Mouse (Mus musculus): ENCODE data around the gene D1Pas1. TPM values are rescaled to one million over a fixed set of nuclear protein-coding genes. Genes with fewer than 3 reads are reported as not detected.

D1Pas1 gene
- polyA plus RNA-seq, 1 experiment: 77.4 TPM

GRCm38 (mm10) chr1:186986506-186986905 lies 19.3 kb downstream of the D1Pas1 start:
- Histone ChIP-seq H3K4me1 (ENCODE audit: control insufficient read depth, insufficient read depth, low read length) (peaks cover 5% of the 10 kb centered on the region), H3K36me3 (ENCODE audit: control insufficient read depth, insufficient read depth, low read length) (no peaks in the 10 kb centered on the region), H3K27me3 (ENCODE audit: control insufficient read depth, insufficient read depth, low read length) (no peaks in the 10 kb centered on the region), H3K4me3 (ENCODE audit: control insufficient read depth, low read depth, low read length) (no peak overlapping the region), H3K27ac (ENCODE audit: control insufficient read depth, insufficient read depth, low read depth, low read length) (no peak overlapping the region)
- TF ChIP-seq POLR2A (IDR thresholded peaks at IDR 0.05; ENCODE audit: control insufficient read depth, low read depth, low read length): no peak
- TF ChIP-seq CTCF (IDR thresholded peaks at IDR 0.05; ENCODE audit: control insufficient read depth, insufficient read depth, insufficient replicate concordance, low read depth, low read length): no peak

GRCm38 (mm10) chr1:186988281-186988682 lies 21.1 kb downstream of the D1Pas1 start:
- no peak overlapping the region for H3K4me3 ChIP-seq (ENCODE audit: control insufficient read depth, low read depth, low read length)
- peaks cover 5% of the 10 kb centered on the region for H3K4me1 ChIP-seq (ENCODE audit: control insufficient read depth, insufficient read depth, low read length)
- no peak for TF ChIP-seq CTCF (IDR thresholded peaks at IDR 0.05; ENCODE audit: control insufficient read depth, insufficient read depth, insufficient replicate concordance, low read depth, low read length)
- TF ChIP-seq POLR2A (IDR thresholded peaks at IDR 0.05; ENCODE audit: control insufficient read depth, low read depth, low read length): no peak
- H3K27ac ChIP-seq (ENCODE audit: control insufficient read depth, insufficient read depth, low read depth, low read length): no peak overlapping the region
- H3K27me3 ChIP-seq (ENCODE audit: control insufficient read depth, insufficient read depth, low read length): no peaks in the 10 kb centered on the region
- no peaks in the 10 kb centered on the region for H3K36me3 ChIP-seq (ENCODE audit: control insufficient read depth, insufficient read depth, low read length)

DNA sequence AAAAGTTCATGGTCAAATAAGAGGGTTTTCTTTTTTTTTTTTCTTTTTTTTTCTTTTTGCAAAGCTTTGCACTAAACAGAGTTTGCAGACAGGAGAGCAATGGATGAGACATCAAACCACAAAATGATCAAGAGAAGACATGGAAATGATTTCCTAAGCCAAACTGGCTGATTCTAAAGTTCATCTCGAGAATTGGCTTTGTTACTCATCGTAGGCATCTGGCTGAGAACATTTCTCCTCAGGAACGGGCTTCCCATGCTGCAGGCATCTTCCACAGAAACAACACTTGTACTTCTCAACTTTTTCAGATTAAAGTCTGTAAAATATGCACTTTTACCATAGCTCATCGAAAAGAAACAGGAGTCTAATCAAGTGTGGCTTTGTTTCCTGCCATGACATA lies 21.6 kb downstream of the D1Pas1 start:
- Histone ChIP-seq H3K36me3 (ENCODE audit: control insufficient read depth, insufficient read depth, low read length) (no peaks in the 10 kb centered on the region), H3K4me3 (ENCODE audit: control insufficient read depth, low read depth, low read length) (no peak overlapping the region), H3K27ac (ENCODE audit: control insufficient read depth, insufficient read depth, low read depth, low read length) (no peak overlapping the region), H3K4me1 (ENCODE audit: control insufficient read depth, insufficient read depth, low read length) (peaks cover 5% of the 10 kb centered on the region), H3K27me3 (ENCODE audit: control insufficient read depth, insufficient read depth, low read length) (no peaks in the 10 kb centered on the region)
- TF ChIP-seq POLR2A (IDR thresholded peaks at IDR 0.05; ENCODE audit: control insufficient read depth, low read depth, low read length) (no peak), CTCF (IDR thresholded peaks at IDR 0.05; ENCODE audit: control insufficient read depth, insufficient read depth, insufficient replicate concordance, low read depth, low read length) (no peak)

DNA sequence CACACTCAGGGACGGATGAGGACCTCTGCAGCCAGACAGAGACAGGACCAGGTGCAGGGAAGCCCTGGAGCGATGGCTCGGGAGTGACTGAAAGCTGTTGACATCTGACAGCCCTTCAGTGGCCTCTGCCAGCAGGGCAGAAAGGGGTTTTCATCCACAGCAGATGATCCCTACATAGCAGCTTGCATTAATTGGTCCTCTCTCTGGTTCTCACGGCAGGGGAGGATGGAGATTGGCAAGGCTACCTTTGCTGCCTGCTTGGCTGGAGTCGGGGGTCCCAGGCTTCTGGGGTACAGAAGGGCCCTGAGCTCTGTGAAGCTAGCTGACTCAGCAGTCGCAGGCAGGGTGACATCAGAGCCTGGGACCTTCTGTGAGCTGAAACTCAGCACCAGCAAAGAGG lies 24.3 kb downstream of the D1Pas1 start:
- Histone ChIP-seq H3K4me1 (ENCODE audit: control insufficient read depth, insufficient read depth, low read length) (peaks cover under 1% of the 10 kb centered on the region; the same call in 1 of the 2 replicates), H3K27me3 (ENCODE audit: control insufficient read depth, insufficient read depth, low read length) (no peaks in the 10 kb centered on the region), H3K4me3 (ENCODE audit: control insufficient read depth, low read depth, low read length) (no peak overlapping the region), H3K36me3 (ENCODE audit: control insufficient read depth, insufficient read depth, low read length) (no peaks in the 10 kb centered on the region), H3K27ac (ENCODE audit: control insufficient read depth, insufficient read depth, low read depth, low read length) (no peak overlapping the region)
- TF ChIP-seq CTCF (IDR thresholded peaks at IDR 0.05; ENCODE audit: control insufficient read depth, insufficient read depth, insufficient replicate concordance, low read depth, low read length): no peak
- TF ChIP-seq POLR2A (IDR thresholded peaks at IDR 0.05; ENCODE audit: control insufficient read depth, low read depth, low read length): no peak

DNA sequence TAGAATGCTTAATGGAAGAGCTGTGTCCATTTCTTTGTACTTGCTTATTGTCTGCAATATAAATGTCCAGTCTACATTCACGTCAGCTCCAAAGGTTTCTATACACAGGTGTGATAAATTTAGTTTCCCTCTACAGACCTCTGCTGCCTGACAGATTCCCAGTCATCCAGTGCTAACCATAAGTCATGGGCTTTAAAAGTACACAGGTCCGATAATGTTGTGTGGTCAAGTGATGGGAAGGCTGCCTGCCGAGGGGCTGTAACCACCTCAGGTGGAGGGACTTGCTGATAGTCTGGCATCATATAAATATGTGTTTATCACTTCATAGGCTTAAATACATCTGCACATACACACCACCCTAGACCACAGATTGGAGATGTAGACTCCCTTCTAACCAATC lies 24.9 kb downstream of the D1Pas1 start:
- H3K36me3 ChIP-seq (ENCODE audit: control insufficient read depth, insufficient read depth, low read length): no peaks in the 10 kb centered on the region
- H3K4me3 ChIP-seq (ENCODE audit: control insufficient read depth, low read depth, low read length): no peak overlapping the region
- no peak overlapping the region for H3K27ac ChIP-seq (ENCODE audit: control insufficient read depth, insufficient read depth, low read depth, low read length)
- no peaks in the 10 kb centered on the region for H3K27me3 ChIP-seq (ENCODE audit: control insufficient read depth, insufficient read depth, low read length)
- H3K4me1 ChIP-seq (ENCODE audit: control insufficient read depth, insufficient read depth, low read length): no peaks in the 10 kb centered on the region
- TF ChIP-seq POLR2A (IDR thresholded peaks at IDR 0.05; ENCODE audit: control insufficient read depth, low read depth, low read length) (no peak), CTCF (IDR thresholded peaks at IDR 0.05; ENCODE audit: control insufficient read depth, insufficient read depth, insufficient replicate concordance, low read depth, low read length) (no peak)

DNA sequence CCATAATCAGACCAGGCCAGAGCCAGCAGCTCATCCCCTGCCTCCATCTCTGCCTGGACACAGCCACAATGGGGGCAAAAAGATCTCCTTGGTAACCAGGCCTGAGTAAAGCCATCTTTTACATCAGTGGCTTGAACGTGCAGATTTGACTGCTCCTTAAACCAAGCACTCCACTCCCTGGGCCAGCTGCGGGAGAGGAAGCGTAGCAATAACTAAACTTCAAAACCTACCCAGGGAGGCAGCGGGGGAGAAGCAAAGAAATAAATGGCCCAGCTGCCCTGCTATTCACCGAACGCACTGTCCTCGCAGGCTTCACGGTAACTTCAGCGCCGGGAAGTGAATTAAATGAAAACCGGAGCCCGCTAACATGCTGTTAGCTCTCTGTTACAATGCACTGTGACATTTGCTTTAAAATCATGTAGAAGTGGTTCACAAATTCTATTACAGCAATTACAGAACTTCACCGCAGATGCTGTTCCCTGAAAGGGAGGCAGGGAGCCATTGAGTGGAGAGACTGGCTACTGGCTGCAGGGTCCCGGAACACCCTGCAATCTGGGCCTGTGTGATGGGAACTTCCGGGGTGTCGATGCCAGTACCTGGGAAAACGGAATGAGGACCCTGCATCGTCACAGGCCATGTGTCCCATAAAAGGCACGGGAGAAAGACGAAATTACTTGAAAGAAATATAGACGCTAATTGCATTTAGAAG lies 30.5 kb downstream of the D1Pas1 start:
- TF ChIP-seq CTCF (IDR thresholded peaks at IDR 0.05; ENCODE audit: control insufficient read depth, insufficient read depth, insufficient replicate concordance, low read depth, low read length) (no peak), POLR2A (IDR thresholded peaks at IDR 0.05; ENCODE audit: control insufficient read depth, low read depth, low read length) (no peak)
- H3K27ac ChIP-seq (ENCODE audit: control insufficient read depth, insufficient read depth, low read depth, low read length): no peak overlapping the region
- no peaks in the 10 kb centered on the region for H3K36me3 ChIP-seq (ENCODE audit: control insufficient read depth, insufficient read depth, low read length)
- H3K4me1 ChIP-seq (ENCODE audit: control insufficient read depth, insufficient read depth, low read length): peaks cover 3% of the 10 kb centered on the region
- H3K4me3 ChIP-seq (ENCODE audit: control insufficient read depth, low read depth, low read length): no peak overlapping the region
- no peaks in the 10 kb centered on the region for H3K27me3 ChIP-seq (ENCODE audit: control insufficient read depth, insufficient read depth, low read length)

DNA sequence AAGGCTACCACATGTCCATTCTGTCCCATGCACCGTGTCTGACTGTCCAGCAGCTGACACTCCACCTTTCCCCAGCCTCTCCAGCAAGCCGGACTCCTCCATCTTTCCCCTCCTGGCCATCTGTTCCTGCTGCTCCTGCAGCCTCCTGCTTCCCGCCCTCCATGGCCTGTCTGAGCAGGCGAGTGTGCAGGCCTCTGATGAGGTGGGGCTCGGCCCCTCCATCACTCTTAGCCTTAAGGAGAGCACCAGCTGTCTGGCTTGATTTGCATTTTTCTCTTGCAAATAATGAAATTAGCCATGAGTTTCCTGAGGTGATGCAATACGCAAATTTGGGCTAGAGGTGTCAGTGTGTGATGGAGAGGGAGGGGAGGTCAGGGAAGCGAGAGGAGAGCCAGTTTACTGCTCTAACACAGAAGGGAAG lies 36.2 kb downstream of the D1Pas1 start:
- no peaks in the 10 kb centered on the region for H3K27me3 ChIP-seq (ENCODE audit: control insufficient read depth, insufficient read depth, low read length)
- no peaks in the 10 kb centered on the region for H3K4me1 ChIP-seq (ENCODE audit: control insufficient read depth, insufficient read depth, low read length)
- no peaks in the 10 kb centered on the region for H3K36me3 ChIP-seq (ENCODE audit: control insufficient read depth, insufficient read depth, low read length)
- no peak for TF ChIP-seq CTCF (IDR thresholded peaks at IDR 0.05; ENCODE audit: control insufficient read depth, insufficient read depth, insufficient replicate concordance, low read depth, low read length)
- TF ChIP-seq POLR2A (IDR thresholded peaks at IDR 0.05; ENCODE audit: control insufficient read depth, low read depth, low read length): no peak
- H3K4me3 ChIP-seq (ENCODE audit: control insufficient read depth, low read depth, low read length): no peak overlapping the region
- no peak overlapping the region for H3K27ac ChIP-seq (ENCODE audit: control insufficient read depth, insufficient read depth, low read depth, low read length)

Data from testis, adult 2 months (tissue).